Mouse (Mus musculus) MEL (cell line): ENCODE results near the gene Fdxr. TPM values are rescaled to one million over a fixed set of nuclear protein-coding genes. Genes with fewer than 3 reads are reported as not detected.

Experiments
- DNase-seq: peaks from one replicate; pipeline ENCODE4 v3.0.0; 2011; ENCODE audit warnings: low read depth, low spot score
- H3K27ac ChIP-seq: 2 replicates; pipeline ENCODE4 v1.5.1; 2012; ENCODE audit warnings: low read depth, mild to moderate bottlenecking, control low read depth, low read length, moderate library complexity; ENCODE audit not compliant: control insufficient read depth
- H3K27me3 ChIP-seq, 2 experiments: fragments of 150-350 bp in 1 of 2; sonication (generic) in 1 of 2; 2 replicates each; pipeline ENCODE4 v1.6.1; 2012; ENCODE audit warnings: low read length in 2 of 2, mild to moderate bottlenecking in 2 of 2, improper control_type of control experiment in 1 of 2, moderate library complexity in 1 of 2; ENCODE audit not compliant: insufficient read depth in 2 of 2, control insufficient read depth in 1 of 2
- H3K36me3 ChIP-seq, 2 experiments: 2 replicates each; pipeline ENCODE4 v1.6.1; 2012 to 2014; ENCODE audit warnings: low read length in 2 of 2, improper control_type of control experiment in 1 of 2, inconsistent platforms in 1 of 2, mild to moderate bottlenecking in 1 of 2; ENCODE audit not compliant: insufficient read depth in 2 of 2, control insufficient read depth in 1 of 2
- H3K4me1 ChIP-seq, 2 experiments: fragments of 150-350 bp in 1 of 2; sonication (generic) in 1 of 2; 2 replicates each; pipeline ENCODE4 v1.6.1; 2012; ENCODE audit warnings: low read length in 2 of 2, improper control_type of control experiment in 1 of 2, mild to moderate bottlenecking in 1 of 2; ENCODE audit not compliant: insufficient read depth in 2 of 2, control insufficient read depth in 1 of 2
- H3K4me3 ChIP-seq, 2 experiments: fragments of 150-350 bp in 1 of 2; sonication (generic) in 1 of 2; 2 replicates each; pipeline ENCODE4 v1.5.1; 2012; ENCODE audit warnings: low read depth in 2 of 2, low read length in 2 of 2, mild to moderate bottlenecking in 2 of 2, moderate library complexity in 2 of 2, control low read depth in 1 of 2, improper control_type of control experiment in 1 of 2; ENCODE audit not compliant: control insufficient read depth in 1 of 2, insufficient read depth in 1 of 2
- H3K79me2 ChIP-seq: 2 replicates; pipeline ENCODE4 v1.6.1; 2012; ENCODE audit warnings: mild to moderate bottlenecking, low read length, moderate library complexity; ENCODE audit not compliant: control insufficient read depth, poor library complexity, insufficient read depth
- H3K9ac ChIP-seq: 2 replicates; pipeline ENCODE4 v1.6.1; 2012; ENCODE audit warnings: low read depth, mild to moderate bottlenecking, control low read depth, low read length, moderate library complexity; ENCODE audit not compliant: control insufficient read depth, poor library complexity, severe bottlenecking
- H3K9me3 ChIP-seq: fragments of 150-350 bp; sonication (generic); replicated peaks from 2 replicates; pipeline ENCODE4 v1.6.1; 2012; ENCODE audit warnings: mild to moderate bottlenecking, low read length, improper control_type of control experiment, moderate library complexity; ENCODE audit not compliant: insufficient read depth
- BHLHE40 ChIP-seq: IDR thresholded peaks from 2 replicates; pipeline ENCODE4 v1.6.1; 2012; ENCODE audit warnings: low read depth, mild to moderate bottlenecking, inconsistent platforms, low read length, improper control_type of control experiment, borderline replicate concordance
- CHD1 ChIP-seq: IDR thresholded peaks from 2 replicates; pipeline ENCODE4 v1.6.1; 2012; ENCODE audit warnings: low read depth, mild to moderate bottlenecking, inconsistent platforms, low read length, improper control_type of control experiment
- GABPA ChIP-seq: IDR thresholded peaks from 2 replicates; pipeline ENCODE4 v1.6.1; 2012; ENCODE audit warnings: low read depth, mild to moderate bottlenecking, inconsistent platforms, low read length, improper control_type of control experiment, moderate library complexity
- GATA1 ChIP-seq: IDR thresholded peaks from 2 replicates; pipeline ENCODE4 v1.6.1; 2011; ENCODE audit warnings: low read depth, low read length, improper control_type of control experiment
- KAT2A ChIP-seq: conservative IDR thresholded peaks from 2 replicates; pipeline ENCODE4 v1.6.1; 2012; ENCODE audit warnings: low read depth, low read length, improper control_type of control experiment, inconsistent platforms
- MAFK ChIP-seq: IDR thresholded peaks from 2 replicates; pipeline ENCODE4 v1.6.1; 2011; ENCODE audit warnings: low read depth, mild to moderate bottlenecking, low read length, improper control_type of control experiment, borderline replicate concordance
- MAZ ChIP-seq: IDR thresholded peaks from 2 replicates; pipeline ENCODE4 v1.6.1; 2012; ENCODE audit warnings: low read depth, mild to moderate bottlenecking, inconsistent platforms, low read length, improper control_type of control experiment
- MEF2A ChIP-seq: IDR thresholded peaks from 2 replicates; pipeline ENCODE4 v1.6.1; 2014; ENCODE audit warnings: low read depth, mild to moderate bottlenecking, inconsistent platforms, low read length, improper control_type of control experiment; ENCODE audit not compliant: poor library complexity, insufficient replicate concordance, severe bottlenecking; ENCODE audit errors: extremely low read depth
- POLR2A ChIP-seq, 2 experiments: IDR thresholded peaks; 2 replicates each; pipeline ENCODE4 v1.6.1; 2011 to 2012; ENCODE audit warnings: low read length in 2 of 2, mild to moderate bottlenecking in 2 of 2, control low read depth in 1 of 2, improper control_type of control experiment in 1 of 2, low read depth in 1 of 2, moderate library complexity in 1 of 2; ENCODE audit not compliant: control insufficient read depth in 1 of 2, insufficient read depth in 1 of 2, poor library complexity in 1 of 2
- POLR2AphosphoS5 ChIP-seq: IDR thresholded peaks from 2 replicates; pipeline ENCODE4 v1.6.1; 2012; ENCODE audit warnings: low read depth, borderline replicate concordance, mild to moderate bottlenecking, inconsistent platforms, low read length, moderate library complexity, mixed read lengths
- SIN3A ChIP-seq: IDR thresholded peaks from 2 replicates; pipeline ENCODE4 v1.6.1; 2012; ENCODE audit warnings: low read length, improper control_type of control experiment, inconsistent platforms
- SMC3 ChIP-seq: IDR thresholded peaks from 2 replicates; pipeline ENCODE4 v1.6.1; 2011; ENCODE audit warnings: low read depth, low read length, improper control_type of control experiment
- TAL1 ChIP-seq: IDR thresholded peaks from 2 replicates; pipeline ENCODE4 v1.6.1; 2012; ENCODE audit warnings: mild to moderate bottlenecking, inconsistent platforms, low read length, moderate library complexity, mixed read lengths
- USF2 ChIP-seq, 2 experiments: IDR thresholded peaks; 2 replicates each; pipeline ENCODE4 v1.6.1; 2011 to 2012; ENCODE audit warnings: improper control_type of control experiment in 2 of 2, low read length in 2 of 2, borderline replicate concordance in 1 of 2, inconsistent platforms in 1 of 2, low read depth in 1 of 2, mild to moderate bottlenecking in 1 of 2; ENCODE audit not compliant: insufficient read depth in 1 of 2
- ZC3H11A ChIP-seq: IDR thresholded peaks from 2 replicates; pipeline ENCODE4 v1.6.1; 2012; ENCODE audit warnings: low read depth, mild to moderate bottlenecking, inconsistent platforms, low read length, improper control_type of control experiment
- ZNF384 ChIP-seq: IDR thresholded peaks from 2 replicates; pipeline ENCODE4 v1.6.1; 2012; ENCODE audit warnings: low read depth, mild to moderate bottlenecking, inconsistent platforms, low read length, improper control_type of control experiment
- polyA plus RNA-seq, 2 experiments: library from polyadenylated mRNA; stranded (reverse) in 1 of 2; unstranded in 1 of 2; fragments of >175 nt in 1 of 2; fragments of >200 nt in 1 of 2; gene quantifications; 2 replicates each; pipeline versions ENCODE4 v1.2.1 to v1.2.4; 2012; ENCODE audit warnings: low replicate concordance in 2 of 2, low read depth in 1 of 2; ENCODE audit not compliant: insufficient read length in 2 of 2, insufficient read depth in 1 of 2, missing spikeins in 1 of 2
- total RNA-seq: library from RNA; depleted of rRNA; stranded (reverse); fragments of 300-350 nt; gene quantifications from 2 replicates; pipeline ENCODE4 v1.2.3, GENCODE M21; 2012

The Fdxr gene
- total and polyA plus RNA-seq, 3 experiments: 32.7 to 37.7 TPM; not detected in 1

DNA sequence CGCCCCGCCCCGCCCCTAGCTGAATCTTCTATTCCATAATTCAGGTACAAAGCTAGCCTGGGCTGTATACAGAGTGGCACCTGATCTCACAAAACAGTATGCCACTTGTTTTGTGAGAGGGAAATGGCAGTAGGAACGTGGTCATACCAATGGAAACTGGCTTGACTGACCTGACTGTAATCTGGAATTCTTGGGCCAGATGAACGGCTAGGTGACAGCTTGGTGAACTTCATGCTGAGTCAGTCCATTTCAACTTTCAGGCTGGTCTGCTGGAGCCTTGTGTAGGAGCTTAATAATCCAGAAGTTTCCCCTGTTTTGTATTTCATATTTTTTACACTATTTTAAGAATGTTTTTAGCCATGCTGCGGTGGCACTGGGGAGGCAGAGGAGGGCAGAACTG, 1.3 kb upstream of the Fdxr start:
- Histone ChIP-seq H3K9ac (peak overlapping the region; percentile 30), H3K4me3 (peak overlapping the region; percentile 22 to 87), H3K79me2 (peaks cover 6% of the 10 kb centered on the region; the same call in 1 of the 2 replicates), H3K27ac (no peak overlapping the region), H3K27me3 (no peaks in the 10 kb centered on the region), H3K9me3 (no peaks in the 10 kb centered on the region), H3K4me1 (peaks cover 10 to 26% of the 10 kb centered on the region in 2 experiments), H3K36me3 (peaks cover 0 to 20% of the 10 kb centered on the region in 2 experiments; a peak in 2 of 4 replicates)
- no peak for DNase-seq
- no peak for TF ChIP-seq TAL1
- no peak for TF ChIP-seq KAT2A
- TF ChIP-seq MAFK: no peak
- TF ChIP-seq POLR2AphosphoS5: no peak
- no peak for TF ChIP-seq BHLHE40
- TF ChIP-seq USF2 (IDR thresholded peaks at IDR 0.05; ENCODE audit: borderline replicate concordance in 1 of 2, insufficient read depth in 1 of 2, low read depth in 1 of 2, low read length in 2 of 2): no peak
- no peak for TF ChIP-seq ZNF384
- no peak for TF ChIP-seq GABPA
- TF ChIP-seq MEF2A: no peak
- TF ChIP-seq SMC3: no peak
- TF ChIP-seq SIN3A: no peak

DNA sequence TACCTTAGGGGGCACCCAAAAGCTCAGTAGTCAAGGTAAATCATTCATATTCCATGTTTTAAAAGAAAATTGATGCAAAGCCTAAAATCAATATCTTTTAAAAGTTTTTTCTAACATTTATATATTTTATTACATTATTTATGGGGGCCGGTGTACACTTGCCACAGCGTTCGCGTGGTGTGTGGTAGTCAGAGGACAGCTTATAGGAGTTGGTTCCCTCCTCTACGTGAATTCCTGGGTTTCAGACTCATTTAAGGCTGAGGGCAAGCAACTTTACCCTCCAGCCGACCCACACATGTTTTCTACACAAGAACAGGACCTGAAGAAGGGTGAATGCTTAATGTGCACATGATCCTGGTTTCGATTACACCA, 740 bp upstream of the Fdxr start:
- H3K27ac ChIP-seq: peak overlapping the region; percentile 85
- H3K27me3 ChIP-seq: no peaks in the 10 kb centered on the region
- H3K36me3 ChIP-seq: peaks cover 0 to 20% of the 10 kb centered on the region in 2 experiments; a peak in 2 of 4 replicates
- H3K4me1 ChIP-seq: peaks cover 10 to 26% of the 10 kb centered on the region in 2 experiments
- H3K9ac ChIP-seq: peak overlapping the region; percentile 75
- H3K4me3 ChIP-seq: peak overlapping the region; percentile 74 to 87
- DNase-seq: no peak
- TF ChIP-seq CHD1 (peak; percentile 89; the same call in 1 of the 2 replicates), POLR2A (IDR thresholded peaks at IDR 0.05; ENCODE audit: control insufficient read depth in 1 of 2, insufficient read depth in 1 of 2, low read depth in 1 of 2, low read length in 2 of 2, poor library complexity in 1 of 2) (peak in 1 of 2 experiments; percentile 7; a peak in 1 of 4 replicates), ZC3H11A (no peak), MAZ (no peak), GATA1 (0 out of 2 replicates have a peak, but pooled peaks have one; percentile 5)
- TF ChIP-seq, all 39 proteins: peak for 3
- H3K79me2 ChIP-seq: peaks cover 6% of the 10 kb centered on the region; the same call in 1 of the 2 replicates
- no peaks in the 10 kb centered on the region for H3K9me3 ChIP-seq
